Mouse (Mus musculus): ENCODE measurements around the gene Col9a1. TPM values are rescaled to one million over a fixed set of nuclear protein-coding genes. Genes with fewer than 3 reads are reported as not detected.

The Col9a1 gene
- polyA plus RNA-seq (2012): not detected in 2 replicates

DNA sequence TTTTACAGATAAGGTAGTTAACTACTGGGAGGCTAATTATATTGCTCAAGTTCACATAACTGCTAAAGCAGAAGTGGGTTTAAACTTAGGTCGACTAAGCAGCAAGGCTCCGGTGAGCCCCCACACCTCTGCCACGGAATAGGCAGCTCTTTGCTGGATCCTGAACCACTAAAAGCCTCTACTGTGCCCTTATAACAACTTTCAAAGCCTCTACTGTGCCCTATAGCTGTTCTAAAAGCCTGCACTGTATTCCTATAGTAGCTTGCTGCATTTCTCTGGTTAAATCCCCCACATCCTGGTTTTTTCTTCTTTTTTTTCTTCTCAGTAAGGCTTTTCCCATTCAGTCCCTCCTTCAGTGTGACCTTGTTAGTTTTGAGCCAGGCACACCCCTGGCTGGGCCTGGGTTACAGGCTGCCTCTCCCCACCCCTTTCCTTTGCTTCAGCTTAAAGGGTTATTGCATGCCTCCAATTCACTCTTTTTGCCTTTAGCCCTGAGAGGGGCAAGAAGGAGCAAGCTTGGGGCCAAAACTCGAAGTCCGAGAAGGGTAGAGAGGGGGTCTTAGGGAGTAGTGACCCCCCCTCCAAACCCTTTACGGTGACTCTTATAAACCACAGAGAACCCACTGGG, at the start of gene Col9a1:
Gene Col9a1 (plus strand): TSS at position 387 of the 628 bp plus-strand sequence.
- no peak for TF ChIP-seq GATA1 (IDR thresholded peaks at IDR 0.05; ENCODE audit: low read length)

DNA sequence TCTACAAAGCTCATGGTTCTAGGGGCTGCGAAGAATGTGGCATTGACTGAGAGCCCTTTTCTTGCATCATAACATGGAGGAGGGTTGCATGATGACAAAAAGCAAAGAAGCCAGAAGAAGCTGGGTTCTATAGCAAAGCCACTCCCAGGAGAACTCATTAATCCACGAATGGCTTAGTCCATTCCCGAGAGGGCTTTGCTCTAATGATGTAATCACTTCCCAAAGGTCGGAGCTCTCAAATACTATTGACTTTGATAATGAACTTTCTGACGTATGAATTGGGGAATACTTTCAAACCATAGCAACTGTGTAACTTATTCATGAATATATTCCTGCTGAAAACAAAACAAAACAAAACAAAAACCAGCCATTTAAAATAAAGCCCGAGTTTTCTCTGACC, 49.5 kb upstream of the Col9a1 start:
- TF ChIP-seq GATA1 (IDR thresholded peaks at IDR 0.05; ENCODE audit: low read length): no peak

DNA sequence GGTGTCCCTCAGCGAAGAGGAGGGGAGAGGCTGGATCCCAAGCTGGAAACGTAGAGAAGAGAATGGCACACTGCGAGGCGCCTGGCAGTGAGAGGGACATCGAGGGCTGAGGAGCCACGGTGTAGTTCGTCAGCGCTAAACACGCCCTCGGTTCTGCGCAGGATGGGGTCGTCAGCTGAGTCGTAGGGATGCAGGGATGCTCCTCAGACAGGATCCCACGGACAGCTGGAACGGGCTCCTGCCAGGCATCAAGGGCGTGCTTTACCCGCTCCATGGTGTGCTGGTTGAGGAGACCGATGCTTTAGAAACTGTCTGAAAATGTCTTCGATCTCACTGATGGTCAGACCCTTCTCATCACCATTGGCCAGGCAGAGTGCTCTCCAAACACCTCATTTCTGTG, 43.6 kb upstream of the Col9a1 start:
- no peak for TF ChIP-seq GATA1 (IDR thresholded peaks at IDR 0.05; ENCODE audit: low read length)

DNA sequence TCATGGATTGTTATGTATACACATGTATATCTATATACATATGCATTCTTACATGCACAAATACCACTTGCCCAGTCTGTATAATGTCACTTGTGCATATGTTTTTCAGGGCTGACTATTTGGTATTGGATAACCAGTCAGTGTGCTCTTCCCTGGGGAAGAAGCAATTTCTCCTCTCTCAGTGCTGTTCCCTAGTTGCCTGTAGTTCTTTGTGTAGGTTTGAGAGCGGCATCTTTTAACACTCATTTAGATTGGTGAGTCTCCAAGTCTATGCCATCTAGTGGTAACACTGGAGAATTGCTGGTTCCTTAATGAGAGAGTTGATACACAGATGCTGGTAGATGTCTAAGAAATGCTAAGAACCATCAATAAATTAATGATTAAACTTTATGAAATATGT, 42.6 kb upstream of the Col9a1 start:
- no peak for TF ChIP-seq GATA1 (IDR thresholded peaks at IDR 0.05; ENCODE audit: low read length)

DNA sequence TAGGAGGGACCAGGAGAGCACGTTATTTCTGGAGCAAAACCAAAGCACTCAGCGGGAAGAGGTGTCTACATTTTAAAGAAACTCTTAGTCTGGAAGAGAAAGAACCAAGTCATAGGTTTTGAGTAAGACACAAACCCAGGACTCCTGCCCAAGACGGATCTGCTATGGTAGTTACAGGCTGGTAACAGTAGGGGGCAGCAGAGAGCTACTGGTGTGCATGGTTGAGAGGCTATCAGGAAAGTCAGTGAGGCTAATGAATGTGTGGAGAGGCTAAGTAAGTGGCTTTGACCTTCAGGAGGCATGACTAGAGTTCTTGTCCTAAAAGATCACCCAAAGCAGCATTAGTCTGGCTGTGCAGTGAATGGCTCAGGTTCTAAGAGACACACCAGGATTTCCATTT, 40.3 kb upstream of the Col9a1 start:
- no peak for TF ChIP-seq GATA1 (IDR thresholded peaks at IDR 0.05; ENCODE audit: low read length)

DNA sequence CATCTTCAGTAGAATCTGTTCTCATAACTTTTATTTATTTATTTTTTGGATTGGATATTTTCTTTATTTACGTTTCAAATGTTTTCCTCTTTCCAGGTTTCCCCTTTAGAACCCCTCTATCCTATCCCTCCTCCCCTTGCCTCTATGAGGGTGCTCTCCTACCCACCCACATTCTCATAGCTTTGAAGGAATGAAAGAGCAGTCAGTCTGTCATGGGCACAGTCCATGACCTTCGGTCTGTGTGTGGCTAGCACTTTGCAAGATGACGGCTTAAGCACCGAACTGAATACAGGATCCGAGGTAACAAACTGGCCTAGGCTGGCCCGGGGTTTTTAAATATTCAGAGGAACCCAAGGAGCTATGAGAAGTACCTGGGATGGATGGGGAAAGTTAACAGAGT, 36.9 kb upstream of the Col9a1 start:
- TF ChIP-seq GATA1 (IDR thresholded peaks at IDR 0.05; ENCODE audit: low read length): no peak

DNA sequence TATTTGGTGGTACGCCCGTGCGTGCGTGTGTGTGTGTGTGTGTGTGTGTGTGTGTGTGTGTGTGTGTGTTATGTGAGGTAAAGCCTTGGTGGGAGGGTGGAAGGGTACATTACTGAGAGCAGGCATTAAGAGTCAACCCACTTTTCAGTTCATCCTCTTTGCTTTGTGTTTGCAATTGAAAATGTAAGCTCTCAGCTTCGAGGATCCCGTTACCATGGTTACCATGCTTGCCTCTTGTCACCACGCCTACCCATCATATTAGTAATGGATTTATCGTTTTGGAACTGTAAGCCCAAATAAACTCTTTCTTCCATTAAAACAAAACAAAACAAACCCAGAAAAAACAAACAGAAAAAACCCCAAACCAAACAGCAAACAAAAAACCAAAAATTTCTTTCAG, 33.9 kb upstream of the Col9a1 start:
- TF ChIP-seq GATA1 (IDR thresholded peaks at IDR 0.05; ENCODE audit: low read length): no peak

DNA sequence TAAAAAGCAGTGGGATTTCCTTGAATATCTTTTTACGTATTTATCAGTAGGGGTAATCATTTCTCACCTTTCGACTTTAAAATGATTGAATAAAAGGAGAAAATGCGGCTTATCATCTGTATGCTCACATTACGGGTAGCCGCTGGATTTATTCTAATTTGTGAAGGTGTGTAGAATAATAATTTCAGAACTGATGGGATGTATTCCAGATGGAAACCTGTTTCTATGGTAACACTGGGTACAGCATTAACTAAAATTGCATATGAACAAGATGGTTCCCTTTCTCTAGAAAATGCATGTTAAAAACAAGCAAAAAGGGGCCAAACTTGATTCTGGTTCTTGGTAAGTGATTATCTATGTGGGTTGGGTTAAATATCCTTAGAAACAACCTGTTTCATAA, 19.7 kb upstream of the Col9a1 start:
- TF ChIP-seq GATA1 (IDR thresholded peaks at IDR 0.05; ENCODE audit: low read length): no peak

DNA sequence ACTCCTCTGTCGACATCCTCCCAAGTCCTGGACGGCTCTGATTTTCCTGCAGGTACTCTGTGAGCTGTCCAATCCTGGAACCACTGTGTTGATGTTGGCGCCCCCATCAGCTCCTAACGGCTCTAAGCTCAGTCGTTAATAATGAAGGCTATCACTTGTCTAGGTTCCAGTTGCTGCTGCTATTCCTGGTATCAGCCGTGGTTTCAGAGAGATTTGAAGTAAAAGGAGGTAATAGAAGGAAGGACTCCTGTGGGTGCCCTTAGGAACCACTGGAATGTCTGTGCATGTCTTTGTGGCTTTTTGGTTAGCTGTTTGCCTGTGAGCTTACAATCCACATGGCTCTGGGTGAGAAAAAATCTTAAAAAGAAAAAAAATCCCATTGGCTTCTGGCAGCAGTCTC, 8.0 kb upstream of the Col9a1 start:
- no peak for TF ChIP-seq GATA1 (IDR thresholded peaks at IDR 0.05; ENCODE audit: low read length)

DNA sequence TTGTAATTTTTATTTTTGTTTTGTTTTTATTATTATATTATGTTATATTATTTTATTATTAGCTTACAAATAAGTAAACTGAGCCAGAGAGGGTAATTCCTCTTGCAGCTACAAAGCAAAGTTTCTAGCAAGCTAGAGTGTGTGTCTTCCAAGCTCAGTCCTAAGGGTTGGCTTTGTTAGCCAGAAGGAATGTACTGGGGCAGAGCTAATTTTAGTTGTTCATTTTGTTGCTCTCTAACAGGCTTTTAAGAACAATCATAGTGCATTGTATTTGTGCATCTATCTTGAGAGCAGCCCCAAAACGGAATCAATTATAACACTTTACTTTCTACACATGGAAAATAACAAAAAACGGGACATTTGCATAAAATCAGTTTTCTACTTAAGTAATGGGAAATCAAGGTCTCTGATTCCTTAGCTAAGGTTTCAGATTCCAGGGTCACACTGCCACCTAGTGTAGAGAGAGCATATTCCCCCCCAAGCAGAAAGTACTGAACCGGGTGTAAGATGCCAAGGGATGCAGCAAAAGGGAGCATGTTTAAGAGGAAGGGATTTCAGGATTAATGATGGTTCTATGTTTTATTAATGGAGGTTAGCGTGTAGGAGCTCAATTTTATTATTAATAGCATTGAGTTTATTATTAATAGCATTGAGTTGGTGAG, 6.1 kb upstream of the Col9a1 start:
- TF ChIP-seq GATA1 (IDR thresholded peaks at IDR 0.05; ENCODE audit: low read length): no peak

DNA sequence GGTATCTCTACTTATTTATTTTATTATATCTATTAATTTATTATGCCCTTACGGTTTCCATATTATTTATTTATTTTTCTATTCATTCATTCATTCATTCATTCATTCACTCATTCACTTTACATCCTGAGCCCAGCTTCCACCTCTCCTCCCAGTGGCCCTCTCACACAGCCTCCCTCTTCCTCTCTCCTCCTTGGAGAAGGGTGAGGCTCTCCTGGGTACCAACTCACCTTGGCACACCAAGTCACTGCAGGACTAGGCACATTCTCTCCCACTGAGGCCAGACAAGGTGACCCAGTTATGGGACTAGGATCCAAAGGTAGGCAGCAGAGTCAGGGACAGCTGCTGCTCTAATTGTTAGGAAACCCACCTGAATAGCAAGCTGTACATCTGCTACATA, 5.5 kb upstream of the Col9a1 start:
- TF ChIP-seq GATA1 (IDR thresholded peaks at IDR 0.05; ENCODE audit: low read length): no peak

DNA sequence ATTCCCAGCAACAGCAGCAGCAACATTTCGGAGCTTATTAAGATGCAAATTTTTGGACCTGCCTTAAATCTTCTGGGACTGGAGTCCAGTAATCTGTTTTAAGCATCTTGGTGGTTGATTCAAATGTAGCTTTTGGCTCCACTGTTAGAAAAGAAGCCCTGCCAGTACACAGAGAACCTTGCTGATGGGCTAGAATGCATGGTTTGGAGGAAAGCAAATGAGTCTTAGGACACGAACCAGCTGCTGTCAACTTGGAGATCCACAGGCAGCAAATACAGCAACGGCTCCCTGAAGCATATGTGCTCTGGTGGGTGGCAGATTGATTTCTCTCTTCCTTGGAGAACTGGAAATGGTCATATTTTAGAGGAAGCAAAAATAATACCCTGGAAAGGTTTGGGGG, 4.8 kb upstream of the Col9a1 start:
- no peak for TF ChIP-seq GATA1 (IDR thresholded peaks at IDR 0.05; ENCODE audit: low read length)

DNA sequence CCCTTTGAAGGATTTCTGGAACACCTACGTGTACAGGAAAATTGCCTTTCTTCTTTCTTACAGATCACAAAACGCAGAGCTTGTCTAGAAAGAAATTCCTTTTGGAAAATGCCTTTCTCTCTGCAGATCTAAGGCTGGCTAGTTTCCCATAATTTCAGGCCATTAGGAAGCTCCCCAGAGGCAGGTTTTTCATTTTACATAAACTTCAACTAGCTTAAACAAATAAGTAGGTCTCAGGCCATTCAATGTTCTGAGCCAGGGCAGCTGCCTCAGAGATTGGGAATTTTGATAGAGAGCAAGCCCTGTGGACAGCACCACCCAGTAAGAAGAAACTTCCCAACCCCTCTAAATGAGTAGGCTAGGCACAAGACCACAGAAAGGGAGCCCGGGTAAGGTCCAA, 1.6 kb upstream of the Col9a1 start:
- TF ChIP-seq GATA1 (IDR thresholded peaks at IDR 0.05; ENCODE audit: low read length): no peak

DNA sequence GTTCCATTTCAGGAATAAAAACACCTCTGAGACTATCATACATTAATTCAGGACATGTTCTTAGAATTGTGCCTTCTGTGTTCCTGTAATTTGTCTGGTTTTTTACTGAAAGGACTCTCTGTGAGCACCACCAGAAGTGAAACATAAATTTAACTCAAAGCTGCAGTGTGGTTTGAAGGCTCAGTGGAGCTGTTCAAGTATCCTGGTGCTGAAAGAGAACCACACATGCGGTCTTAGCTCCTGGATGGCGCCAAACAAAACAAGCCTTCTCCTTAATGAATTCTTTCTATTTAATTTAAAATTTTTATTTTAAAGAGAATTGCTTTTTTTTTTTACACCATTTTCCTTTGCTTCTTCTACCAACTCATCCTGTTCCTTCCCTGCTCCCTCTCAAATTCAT, 2.4 kb downstream of the Col9a1 start:
- TF ChIP-seq GATA1 (IDR thresholded peaks at IDR 0.05; ENCODE audit: low read length): no peak

DNA sequence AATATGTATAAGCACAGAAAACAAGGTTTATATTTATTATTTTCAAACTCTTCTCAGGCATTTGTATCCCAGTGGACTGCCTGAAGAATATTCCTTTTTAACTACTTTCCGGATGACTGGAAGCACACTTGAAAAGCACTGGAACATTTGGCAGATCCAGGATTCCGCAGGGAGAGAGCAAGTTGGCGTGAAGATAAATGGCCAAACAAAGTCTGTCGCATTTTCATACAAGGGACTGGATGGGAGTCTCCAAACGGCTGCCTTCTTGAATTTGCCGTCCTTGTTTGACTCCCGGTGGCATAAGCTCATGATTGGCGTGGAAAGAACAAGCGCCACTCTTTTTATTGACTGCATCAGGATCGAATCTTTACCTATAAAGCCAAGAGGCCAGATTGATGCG, 7.6 kb downstream of the Col9a1 start:
- no peak for TF ChIP-seq GATA1 (IDR thresholded peaks at IDR 0.05; ENCODE audit: low read length)

DNA sequence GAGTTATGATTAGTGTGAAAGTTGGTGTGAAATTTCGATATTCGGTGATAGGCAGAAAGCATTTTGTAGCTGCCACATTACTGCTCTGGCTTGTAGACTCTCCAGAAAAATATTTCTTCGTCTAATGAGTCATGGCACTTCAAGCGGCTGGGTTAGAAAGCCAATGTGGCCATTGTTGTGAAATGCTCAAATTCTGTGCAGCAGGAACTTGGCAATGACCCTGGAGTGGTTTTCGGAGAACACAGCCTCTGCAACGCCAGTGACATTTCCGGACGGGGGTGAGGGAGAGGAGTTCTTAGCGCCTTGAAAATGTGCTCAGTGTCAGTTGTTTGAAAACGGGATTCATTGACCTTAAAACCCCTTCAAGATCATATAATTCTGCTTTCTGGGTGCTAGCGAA, 9.6 kb downstream of the Col9a1 start:
- no peak for TF ChIP-seq GATA1 (IDR thresholded peaks at IDR 0.05; ENCODE audit: low read length)

DNA sequence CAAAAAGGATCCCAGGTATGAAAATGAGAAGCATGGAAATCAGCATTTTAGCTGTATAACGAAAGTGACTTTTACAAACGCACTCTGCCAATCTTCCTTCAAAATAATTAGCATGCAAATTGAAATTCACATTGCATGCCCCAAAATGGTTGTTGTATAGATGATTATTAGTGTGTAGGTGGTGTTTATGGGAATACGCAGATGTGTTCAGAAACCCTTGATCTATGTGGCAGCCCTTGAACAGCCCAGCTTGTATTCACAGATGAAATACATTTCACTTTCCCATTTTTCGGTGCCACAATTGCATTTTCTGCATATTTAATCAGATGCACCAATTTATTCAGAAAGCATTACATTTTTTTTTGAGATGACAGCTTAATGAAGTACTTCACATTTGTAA, 14.3 kb downstream of the Col9a1 start:
- no peak for TF ChIP-seq GATA1 (IDR thresholded peaks at IDR 0.05; ENCODE audit: low read length)

DNA sequence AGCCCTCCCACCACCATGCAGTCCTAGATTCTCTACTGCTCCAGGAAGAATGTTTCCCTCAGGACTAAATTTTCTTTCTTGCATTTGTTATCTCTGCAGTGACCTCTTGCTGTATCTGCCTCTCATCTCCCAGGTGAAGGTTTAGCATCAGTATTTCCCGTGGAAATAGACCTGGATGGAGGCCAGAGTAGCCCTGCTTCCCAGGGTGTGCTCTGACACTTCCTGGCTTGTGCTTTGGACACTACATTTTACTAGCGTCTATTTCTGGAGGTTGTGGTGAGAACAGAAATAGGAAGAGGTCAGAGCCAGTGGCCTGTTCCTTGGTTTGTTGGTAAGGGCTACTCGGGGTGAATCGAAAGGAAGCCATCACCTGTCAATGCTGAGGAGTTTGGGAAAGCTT, 16.7 kb downstream of the Col9a1 start:
- TF ChIP-seq GATA1 (IDR thresholded peaks at IDR 0.05; ENCODE audit: low read length): no peak

All from G1E-ER4 (cell line).